ENCODE assay signal across 8 mouse cellular contexts in genomic region chr11:113291781-113292714, GRCm38 (mm10).
DNase-seq lines count a peak whose midpoint lies in the region; ATAC-seq lines count a peak whose summit lies in the region.

No protein-coding gene starts in this region.

- DNase-seq in midbrain, embryonic 11.5 days (ENCODE audit: low spot score, missing footprints), result peak; percentile 88
- peak; percentile 16 to 42 for DNase-seq in gastrocnemius, adult 8-10 months (ENCODE audit: low spot score in 2 of 2)
- DNase-seq in testis, postnatal 14 days (ENCODE audit: low spot score), result peak; percentile 38
- no peak for DNase-seq in spleen, postnatal 14 days (ENCODE audit: low spot score in 2 of 2)

- peaks cover 8% of the 10 kb centered on the region; the same call in 1 of the 2 replicates for H3K4me1 ChIP-seq in midbrain, embryonic 11.5 days (ENCODE audit: control insufficient read depth, insufficient read depth, low read length)
- peaks cover 3% of the 10 kb centered on the region; the same call in 1 of the 2 replicates for H3K4me1 ChIP-seq in midbrain, embryonic 16.5 days (ENCODE audit: control insufficient read depth, insufficient read depth, low read length)
- peaks cover 28% of the 10 kb centered on the region for H3K4me1 ChIP-seq in intestine, embryonic 15.5 days (replicated peaks)

- H3K27me3 ChIP-seq in midbrain, embryonic 11.5 days (ENCODE audit: control insufficient read depth, insufficient read depth, low read length), result no peaks in the 10 kb centered on the region; the same call in none of the 2 replicates
- H3K27me3 ChIP-seq in midbrain, embryonic 16.5 days (ENCODE audit: control insufficient read depth, insufficient read depth, low read depth, low read length), result no peaks in the 10 kb centered on the region
- no peaks in the 10 kb centered on the region for H3K27me3 ChIP-seq in intestine, embryonic 15.5 days (replicated peaks)

- peak; percentile 28; the same call in 1 of the 2 replicates for ATAC-seq in midbrain, embryonic 11.5 days (ENCODE audit: low FRiP score)
- no peak for ATAC-seq in midbrain, embryonic 16.5 days
- ATAC-seq in intestine, embryonic 15.5 days, result peak; percentile 65
- ATAC-seq in inflammation-experienced regulatory T-cells, adult 6 months, result no peak
- no peak for ATAC-seq in frontal cortex, adult (ENCODE audit: low TSS enrichment)

- no peak overlapping the region for H3K27ac ChIP-seq in midbrain, embryonic 11.5 days (ENCODE audit: low read depth, low read length)
- H3K27ac ChIP-seq in midbrain, embryonic 16.5 days (ENCODE audit: low read length), result no peak overlapping the region; the same call in 1 of the 2 replicates
- peak overlapping the region; percentile 89 for H3K27ac ChIP-seq in intestine, embryonic 15.5 days

- no peak overlapping the region for H3K9ac ChIP-seq in midbrain, embryonic 11.5 days (ENCODE audit: low read length)
- H3K9ac ChIP-seq in midbrain, embryonic 16.5 days (ENCODE audit: low read depth, low read length), result no peak overlapping the region
- no peak overlapping the region for H3K9ac ChIP-seq in intestine, embryonic 15.5 days

- H3K36me3 ChIP-seq in midbrain, embryonic 11.5 days (ENCODE audit: control insufficient read depth, insufficient read depth, low read length), result no peaks in the 10 kb centered on the region
- H3K36me3 ChIP-seq in midbrain, embryonic 16.5 days (ENCODE audit: control insufficient read depth, insufficient read depth, low read length), result no peaks in the 10 kb centered on the region
- no peaks in the 10 kb centered on the region for H3K36me3 ChIP-seq in intestine, embryonic 15.5 days

- H3K4me3 ChIP-seq in midbrain, embryonic 11.5 days (ENCODE audit: low read depth, low read length), result no peak overlapping the region
- H3K4me3 ChIP-seq in midbrain, embryonic 16.5 days (ENCODE audit: low read depth, low read length), result no peak overlapping the region
- no peak overlapping the region for H3K4me3 ChIP-seq in intestine, embryonic 15.5 days (replicated peaks)

- H3K9me3 ChIP-seq in midbrain, embryonic 11.5 days (ENCODE audit: control insufficient read depth, low read length), result no peaks in the 10 kb centered on the region
- no peaks in the 10 kb centered on the region for H3K9me3 ChIP-seq in midbrain, embryonic 16.5 days (replicated peaks; ENCODE audit: control insufficient read depth, low read length, poor library complexity, severe bottlenecking)
- no peaks in the 10 kb centered on the region for H3K9me3 ChIP-seq in intestine, embryonic 15.5 days

- WGBS in midbrain, embryonic 11.5 days, result 56% methylated on average over 17 of the region's 17 CpGs
- 49% methylated on average over 17 of the region's 17 CpGs for WGBS in midbrain, embryonic 16.5 days
- 61% methylated on average over 17 of the region's 17 CpGs for WGBS in intestine, embryonic 15.5 days

- no peak overlapping the region for H3K4me2 ChIP-seq in midbrain, embryonic 11.5 days
- H3K4me2 ChIP-seq in midbrain, embryonic 16.5 days (ENCODE audit: low read length), result no peak overlapping the region
- 0 out of 2 replicates have a peak overlapping the region, but pooled peaks have one; percentile 5 for H3K4me2 ChIP-seq in intestine, embryonic 15.5 days (replicated peaks)

Comparison
In these comparisons a context has a peak if more than half of its experiments do, and no peak if none do; other contexts are left out.
1. ATAC-seq: peak in midbrain, embryonic 11.5 days (single experiment) and intestine, embryonic 15.5 days (single experiment); none in midbrain, embryonic 16.5 days (single experiment), inflammation-experienced regulatory T-cells, adult 6 months (single experiment) and frontal cortex, adult (single experiment).
2. DNase-seq: peak in midbrain, embryonic 11.5 days (single experiment), gastrocnemius, adult 8-10 months (2 of 2) and testis, postnatal 14 days (single experiment); none in spleen, postnatal 14 days (0 of 2).